Mouse (Mus musculus) right cerebral cortex, postnatal 4 days (tissue): ENCODE data around the gene Gm49322.
"Not testable (repeated sequence)": the region's sequence is repeated elsewhere in the genome, so short reads cannot be mapped to it uniquely, and the experiment has no call there.

Experiments
- DNase-seq: peaks from one replicate; pipeline ENCODE4 v3.0.0-alpha.2; 2022

Gene Gm49322

DNA sequence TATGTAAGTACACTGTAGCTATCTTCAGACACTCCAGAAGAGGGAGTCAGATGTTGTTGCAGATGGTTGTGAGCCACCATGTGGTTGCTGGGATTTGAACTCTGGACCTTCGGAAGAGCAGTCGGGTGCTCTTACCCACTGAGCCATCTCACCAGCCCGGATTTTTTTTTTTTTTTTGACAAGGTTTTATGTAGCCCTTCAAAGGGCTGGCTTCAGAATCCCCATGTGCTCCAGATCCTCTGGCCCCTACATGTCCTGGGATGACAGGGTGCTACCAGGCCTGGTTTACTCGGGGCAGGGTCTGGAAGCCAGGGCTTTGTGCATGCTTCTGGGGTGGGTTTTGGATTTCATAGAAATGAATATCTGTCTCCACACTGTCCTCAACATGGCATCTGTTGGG, at the start of gene Gm49322:
Gene Gm49322 (plus strand): TSS at position 301 of the 400 bp plus-strand sequence.
- DNase-seq: not testable (repeated sequence)

DNA sequence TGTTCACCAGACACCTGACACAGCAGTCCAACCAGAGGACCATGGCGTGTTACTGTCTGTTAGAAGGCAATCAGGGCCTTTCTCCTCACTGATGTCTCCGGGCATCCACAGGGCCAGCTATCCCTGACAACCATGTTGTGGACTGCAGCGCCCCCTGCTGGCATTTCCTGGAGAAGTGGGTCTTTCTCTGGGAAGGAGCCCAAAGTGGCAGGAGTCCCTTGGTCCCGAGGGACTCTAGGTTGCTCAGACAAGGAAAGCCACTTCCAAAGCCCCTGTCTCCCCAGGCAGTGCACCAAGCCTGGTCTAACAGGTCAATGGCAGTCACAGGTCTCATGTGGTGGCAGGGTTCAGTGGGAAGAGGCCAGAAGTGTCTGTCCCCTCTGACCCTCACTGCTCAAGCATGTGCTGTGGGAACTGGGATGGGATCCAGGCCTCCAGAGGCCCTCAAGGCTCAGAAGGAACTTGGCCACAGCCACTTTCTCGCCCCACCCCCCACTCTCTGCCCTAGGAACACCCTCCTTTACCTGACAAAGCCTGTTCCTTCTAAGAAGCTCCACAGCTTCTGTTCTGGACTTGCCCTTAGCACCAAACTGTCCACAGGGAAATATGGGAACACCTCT, 48.4 kb upstream of the Gm49322 start:
- DNase-seq: peak; percentile 88

DNA sequence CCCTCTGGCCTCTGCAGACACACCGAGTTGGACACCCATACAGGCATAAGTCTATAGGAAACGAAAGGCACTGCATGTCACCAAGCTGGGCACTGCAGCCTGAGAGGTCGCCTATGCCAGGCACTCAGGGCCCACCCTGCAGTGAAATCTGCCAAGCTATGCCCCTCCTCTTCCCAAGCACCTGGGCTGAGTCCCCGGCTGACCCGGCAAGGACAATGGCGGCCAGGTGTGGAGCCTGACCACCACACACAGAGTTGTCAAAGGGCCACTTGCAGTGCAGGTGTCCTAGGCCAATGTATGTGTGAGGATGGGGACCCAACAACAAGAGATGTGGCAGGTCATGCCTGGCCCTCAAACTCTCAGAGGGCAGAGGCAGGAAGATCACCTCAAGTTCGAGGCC, 46.4 kb upstream of the Gm49322 start:
- no peak for DNase-seq

DNA sequence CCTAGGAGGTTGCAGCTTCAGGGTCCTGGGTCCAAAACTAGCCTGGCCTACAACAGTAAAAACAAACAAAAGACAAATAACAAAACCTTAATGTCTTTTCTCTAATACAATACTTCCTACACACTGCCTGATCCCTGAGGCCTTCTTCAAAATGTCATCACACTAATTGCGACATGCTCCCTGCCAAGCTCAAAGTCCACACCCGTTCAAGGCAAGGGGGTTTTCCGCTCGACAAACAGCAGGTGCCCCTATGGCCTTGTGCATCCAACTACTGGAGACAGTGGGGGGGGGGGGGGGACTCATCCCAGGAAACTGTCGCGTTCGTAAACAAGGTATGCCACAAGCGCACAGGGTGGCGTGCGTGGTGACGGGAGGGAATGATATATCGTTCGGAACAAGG, 45.2 kb upstream of the Gm49322 start:
- no peak for DNase-seq

DNA sequence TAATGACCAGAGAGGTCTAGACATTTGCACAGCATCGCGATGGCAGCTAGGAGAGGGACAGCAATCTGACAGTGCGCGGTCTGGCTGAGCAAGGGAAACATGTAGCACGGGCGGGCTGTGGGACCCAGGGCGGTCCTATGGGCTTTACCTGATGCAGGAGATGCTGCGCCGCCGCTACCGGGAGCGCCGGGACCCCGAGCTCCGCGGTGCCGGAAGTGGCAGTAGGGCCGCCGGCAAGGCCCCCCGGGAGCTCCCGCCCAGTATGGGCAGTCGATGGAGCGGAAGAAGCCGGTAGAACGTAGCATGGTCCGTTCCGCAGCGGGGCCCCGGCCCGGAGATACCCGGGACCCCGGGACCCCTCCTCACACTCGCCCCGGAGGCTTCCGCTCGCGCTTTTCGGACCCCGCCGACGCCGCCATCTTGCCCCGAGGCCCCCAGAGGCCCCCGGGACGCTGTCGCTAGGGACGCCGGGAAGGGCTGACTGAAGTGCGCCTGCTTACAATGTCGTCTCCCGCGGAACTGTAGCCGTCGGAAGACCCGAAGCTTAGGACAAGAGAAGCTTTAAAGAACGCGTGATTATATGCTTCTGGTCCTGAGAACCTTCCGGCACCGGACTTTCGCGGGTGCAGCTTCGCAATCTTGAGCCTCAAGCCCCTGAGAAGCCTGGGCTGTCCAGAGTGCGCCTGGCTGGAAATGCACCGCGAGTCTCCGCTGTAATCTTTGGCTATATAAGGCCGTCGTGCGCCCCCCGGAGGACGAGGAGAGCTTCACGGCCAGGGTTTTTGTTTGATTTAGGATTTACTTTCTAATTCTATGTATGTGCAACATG, 44.5 kb upstream of the Gm49322 start, which contains the start of gene Rexo1:
Gene Rexo1 (minus strand): TSS at position 445 of the 829 bp plus-strand sequence.
- peak; percentile 92 for DNase-seq

DNA sequence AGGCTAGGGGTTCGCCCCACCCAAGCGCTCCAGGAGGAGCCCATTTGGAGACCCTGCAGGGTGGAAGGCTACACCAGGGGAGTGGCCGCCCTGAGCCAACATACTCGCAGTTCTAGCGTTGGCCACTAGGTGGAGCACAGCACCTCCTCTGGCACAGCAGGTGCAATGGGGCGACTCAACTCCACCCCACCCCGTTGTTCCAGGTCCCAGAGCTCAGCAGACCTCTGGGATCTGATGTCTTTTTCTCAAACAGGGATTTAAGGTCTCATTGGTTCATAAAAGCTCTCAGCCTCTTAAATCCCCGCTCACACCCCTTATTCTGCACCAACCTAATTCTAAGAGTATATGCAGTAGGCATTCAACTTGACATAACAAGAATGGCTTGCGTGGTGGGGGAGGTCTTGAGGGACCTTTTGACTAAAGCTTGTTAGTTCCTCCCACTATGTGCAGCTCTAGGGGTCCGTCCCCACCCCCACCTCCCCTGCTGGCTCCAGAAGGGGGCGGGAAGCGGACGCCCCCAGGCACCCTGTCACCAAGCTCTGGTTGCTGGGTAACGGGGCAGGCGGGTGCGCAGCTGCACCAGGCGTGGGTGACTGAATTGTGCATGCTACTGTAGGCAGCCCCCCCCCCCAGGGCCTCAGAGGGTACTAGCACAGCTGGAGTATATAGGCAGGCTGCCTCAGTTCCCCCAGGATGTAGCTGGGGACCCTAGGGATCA, 39.3 kb upstream of the Gm49322 start:
- DNase-seq: peak; percentile 91

DNA sequence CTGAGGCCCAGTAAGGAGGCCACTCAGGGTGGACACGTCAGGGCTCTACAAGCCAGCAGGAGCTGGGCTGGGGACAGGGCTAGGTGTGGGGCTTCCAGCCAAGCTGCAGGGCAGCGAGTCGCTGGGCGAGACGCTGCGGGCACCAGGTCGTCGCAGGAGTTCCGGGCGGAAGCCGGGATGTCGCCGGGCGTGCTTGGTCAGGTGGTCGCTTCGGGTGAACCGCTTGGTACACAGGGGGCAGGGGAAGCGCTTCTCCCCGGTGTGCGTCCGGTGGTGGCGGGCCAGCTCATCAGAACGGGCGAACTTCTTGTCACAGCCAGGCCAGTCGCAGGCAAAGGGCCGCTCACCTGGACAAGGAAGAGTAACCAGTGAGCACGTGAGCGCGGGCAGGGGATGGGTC, 36.9 kb upstream of the Gm49322 start:
- DNase-seq: no peak

DNA sequence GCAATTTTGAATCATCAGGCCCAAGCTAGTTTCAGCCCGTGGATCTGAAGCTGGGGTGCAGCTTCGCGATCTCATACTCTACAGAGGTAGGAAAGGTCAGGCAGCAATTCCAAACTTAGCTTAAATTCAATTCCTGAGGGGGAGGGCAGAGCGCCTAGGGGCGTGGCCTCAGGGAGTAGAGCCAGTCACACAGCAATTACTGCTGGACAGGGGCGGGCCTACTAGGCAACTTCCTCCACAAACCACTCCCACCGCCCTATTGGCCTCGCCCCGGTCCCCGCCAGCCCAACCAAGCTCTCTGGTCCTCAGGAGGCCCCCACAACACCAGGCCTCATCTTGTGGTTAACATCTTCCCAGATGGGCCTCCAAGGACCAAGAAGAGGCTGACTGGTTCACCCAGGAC, 36.2 kb upstream of the Gm49322 start:
- no peak for DNase-seq

DNA sequence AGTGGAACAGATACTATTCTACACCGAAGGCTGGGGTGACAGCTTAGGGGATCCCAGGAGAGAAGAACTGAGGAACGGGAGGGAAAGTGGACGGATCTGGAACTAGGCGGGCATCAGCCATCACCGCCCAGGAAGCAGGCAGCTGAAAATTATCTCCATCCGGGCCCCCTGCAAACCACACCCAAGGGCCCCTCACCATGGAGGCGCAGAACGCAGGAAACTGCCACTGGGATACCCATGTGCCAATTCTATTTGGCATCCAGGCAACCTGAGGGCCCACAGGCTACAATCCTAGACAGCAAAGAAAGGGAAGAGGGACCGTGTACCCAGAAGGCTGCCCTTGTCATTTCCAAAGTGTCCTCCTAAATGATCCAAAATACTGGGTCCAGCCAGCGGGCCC, 35.4 kb upstream of the Gm49322 start:
- no peak for DNase-seq

DNA sequence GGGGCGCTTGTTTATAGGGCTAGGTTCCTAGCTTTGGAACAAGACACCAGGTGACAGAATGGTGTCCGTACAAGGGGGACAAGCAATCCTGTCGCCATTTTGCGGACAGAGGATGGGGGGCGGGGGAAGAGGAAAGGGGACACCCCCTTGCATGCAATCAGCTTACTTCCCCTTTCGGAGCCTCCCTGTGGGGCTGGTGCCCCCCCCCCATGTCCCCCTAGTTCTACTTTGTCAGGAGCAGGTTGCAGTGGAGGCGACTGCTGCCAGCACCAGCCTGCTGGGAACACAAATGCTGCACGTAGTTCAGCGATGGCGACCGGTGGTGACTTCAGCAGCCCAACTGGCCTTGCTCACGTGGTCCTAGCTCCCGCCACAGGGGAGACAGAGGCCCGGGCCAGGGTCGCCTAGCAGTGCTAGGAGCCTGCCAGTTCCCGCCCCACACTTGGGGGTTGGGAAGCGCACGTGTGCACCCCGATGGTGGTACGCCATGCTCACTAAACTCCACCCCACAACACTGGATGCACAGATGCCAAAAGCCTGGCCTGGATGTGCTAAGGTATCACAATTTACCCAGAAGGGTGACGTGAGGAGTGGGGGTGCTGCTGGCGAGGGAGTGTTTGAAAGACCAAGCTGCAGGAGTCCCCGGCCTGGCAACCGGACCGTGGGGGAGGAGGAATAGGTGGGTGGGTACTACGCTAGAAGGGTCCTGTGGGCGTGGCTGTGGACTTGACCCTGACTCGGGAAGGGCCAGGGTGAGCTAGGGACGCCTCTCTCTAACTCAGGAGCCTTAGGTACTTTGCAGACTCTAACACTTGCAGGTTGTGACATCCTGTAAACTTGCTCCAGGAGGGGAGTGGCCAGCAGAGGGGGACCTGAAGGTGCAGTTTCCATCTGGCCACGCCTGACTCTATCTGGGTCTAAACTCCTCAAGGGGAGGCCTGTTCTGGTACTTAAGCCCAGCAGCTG, 34.7 kb upstream of the Gm49322 start:
- DNase-seq: no peak

DNA sequence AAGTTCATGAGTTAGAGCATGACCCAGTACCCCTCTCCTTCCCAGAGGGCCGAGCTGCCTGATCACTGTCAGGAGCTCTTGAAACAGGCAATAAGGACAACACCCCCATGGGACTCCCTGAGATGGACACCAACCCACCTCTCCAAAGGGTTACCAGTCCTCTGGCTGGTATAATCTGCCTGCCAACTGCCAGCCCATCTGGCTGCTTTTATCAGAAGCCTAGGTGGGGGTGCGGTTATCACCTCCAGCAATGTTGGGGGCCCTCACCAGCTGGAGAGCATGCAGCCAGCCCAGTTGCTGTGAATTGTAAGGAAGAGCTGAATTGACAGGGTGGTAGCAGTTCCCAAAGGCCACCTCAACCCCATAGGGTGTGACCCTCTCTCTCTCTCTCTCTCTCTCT, 33.3 kb upstream of the Gm49322 start:
- DNase-seq: no peak

DNA sequence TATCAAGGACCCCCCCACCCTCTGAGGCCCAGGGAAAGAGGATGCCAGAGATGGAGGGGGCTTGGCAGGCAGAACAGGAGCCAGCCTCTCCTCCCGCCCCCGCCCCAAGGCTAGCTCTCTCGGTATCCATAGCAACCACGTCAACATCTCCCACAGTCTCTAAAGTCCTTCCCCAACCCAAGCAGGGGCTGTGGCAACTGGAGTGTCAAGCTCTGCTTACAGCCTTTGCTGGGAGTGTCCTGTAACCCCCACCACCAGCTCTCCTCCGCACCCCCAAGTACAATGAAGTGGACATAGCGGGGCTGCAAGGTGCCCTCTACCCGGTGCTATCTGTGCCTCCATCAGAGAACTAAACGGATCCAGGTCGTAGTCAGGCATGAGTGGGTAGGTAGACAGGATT, 31.9 kb upstream of the Gm49322 start:
- no peak for DNase-seq

DNA sequence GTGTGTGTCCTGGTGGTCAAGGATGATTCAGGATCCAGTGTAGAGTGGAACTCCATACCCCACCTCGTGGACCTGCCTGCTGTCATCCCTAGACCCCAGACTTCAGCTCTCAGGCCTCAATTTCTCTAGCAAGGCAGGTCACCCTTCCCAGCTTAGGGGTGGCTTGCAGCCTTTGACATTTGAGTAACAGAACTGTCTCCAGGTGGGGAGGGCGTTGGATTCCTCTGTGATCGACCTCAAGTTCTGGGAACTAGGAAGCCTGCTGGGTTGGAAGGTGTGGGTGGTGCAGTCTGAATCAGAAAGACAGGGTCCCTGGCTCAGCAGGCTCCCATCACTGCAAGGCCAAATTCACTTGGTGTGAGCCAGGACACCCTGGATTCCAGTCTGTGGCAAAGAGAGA, 30.9 kb upstream of the Gm49322 start:
- DNase-seq: peak; percentile 2

DNA sequence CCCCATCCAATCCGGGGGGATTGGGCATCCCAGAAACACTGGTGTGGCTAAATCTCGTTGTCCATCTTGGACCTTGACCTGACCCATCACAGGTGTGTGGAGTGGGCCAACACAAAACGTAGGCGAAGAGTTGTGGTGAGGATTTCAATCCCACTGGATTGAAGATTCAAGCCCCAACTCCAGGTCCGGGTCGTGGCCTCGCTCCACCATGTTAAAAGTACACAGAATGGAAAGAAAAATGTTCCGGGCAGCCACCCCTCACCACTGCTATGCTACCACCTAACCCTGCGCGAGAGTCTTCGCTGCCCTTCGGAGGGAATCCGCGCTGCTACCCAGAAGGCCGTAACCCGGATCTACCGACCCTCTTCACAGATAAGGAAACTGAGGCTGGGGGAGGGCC, 29.9 kb upstream of the Gm49322 start:
- DNase-seq: no peak

DNA sequence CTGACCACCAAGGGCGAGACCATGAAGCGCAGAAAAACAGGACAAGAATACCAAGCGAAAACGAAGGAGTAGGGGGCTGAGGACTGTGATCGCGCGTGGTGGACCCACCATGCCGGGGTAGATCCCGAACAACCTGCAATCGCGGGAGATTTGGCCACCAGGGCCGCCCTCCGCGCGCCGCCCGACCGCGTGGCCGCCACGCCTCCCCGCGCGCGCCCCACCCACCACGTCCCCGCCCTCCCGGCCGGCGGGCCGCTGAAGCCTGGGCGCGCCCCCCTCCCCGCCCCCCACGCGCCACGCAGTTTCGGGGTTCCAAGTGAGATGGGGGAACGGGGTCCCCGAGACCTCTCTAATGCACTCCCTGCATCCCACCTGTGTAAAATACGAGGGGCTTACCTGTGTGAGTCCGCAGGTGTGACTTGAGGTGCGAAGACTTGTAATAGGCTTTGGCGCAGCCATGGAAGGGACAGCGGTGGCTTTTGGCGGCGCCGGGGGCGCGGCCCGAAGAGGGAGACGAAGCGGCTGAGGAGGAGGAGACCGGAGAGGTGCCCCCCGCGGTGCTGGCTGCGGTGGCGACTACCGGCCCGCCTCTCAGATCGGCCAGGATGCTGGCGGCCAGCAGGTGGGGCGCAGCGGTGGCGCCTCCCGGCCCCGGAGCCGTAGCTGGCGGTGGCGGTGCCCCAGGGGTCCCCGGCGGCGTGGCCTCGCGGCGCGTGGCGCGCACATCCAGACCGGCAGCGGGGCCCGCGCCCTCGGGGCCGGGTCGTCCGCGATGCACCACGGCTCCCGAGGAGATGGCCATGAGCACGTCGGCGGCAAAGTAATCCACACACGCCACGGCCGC, 29.2 kb upstream of the Gm49322 start:
- peak; percentile 65 for DNase-seq

DNA sequence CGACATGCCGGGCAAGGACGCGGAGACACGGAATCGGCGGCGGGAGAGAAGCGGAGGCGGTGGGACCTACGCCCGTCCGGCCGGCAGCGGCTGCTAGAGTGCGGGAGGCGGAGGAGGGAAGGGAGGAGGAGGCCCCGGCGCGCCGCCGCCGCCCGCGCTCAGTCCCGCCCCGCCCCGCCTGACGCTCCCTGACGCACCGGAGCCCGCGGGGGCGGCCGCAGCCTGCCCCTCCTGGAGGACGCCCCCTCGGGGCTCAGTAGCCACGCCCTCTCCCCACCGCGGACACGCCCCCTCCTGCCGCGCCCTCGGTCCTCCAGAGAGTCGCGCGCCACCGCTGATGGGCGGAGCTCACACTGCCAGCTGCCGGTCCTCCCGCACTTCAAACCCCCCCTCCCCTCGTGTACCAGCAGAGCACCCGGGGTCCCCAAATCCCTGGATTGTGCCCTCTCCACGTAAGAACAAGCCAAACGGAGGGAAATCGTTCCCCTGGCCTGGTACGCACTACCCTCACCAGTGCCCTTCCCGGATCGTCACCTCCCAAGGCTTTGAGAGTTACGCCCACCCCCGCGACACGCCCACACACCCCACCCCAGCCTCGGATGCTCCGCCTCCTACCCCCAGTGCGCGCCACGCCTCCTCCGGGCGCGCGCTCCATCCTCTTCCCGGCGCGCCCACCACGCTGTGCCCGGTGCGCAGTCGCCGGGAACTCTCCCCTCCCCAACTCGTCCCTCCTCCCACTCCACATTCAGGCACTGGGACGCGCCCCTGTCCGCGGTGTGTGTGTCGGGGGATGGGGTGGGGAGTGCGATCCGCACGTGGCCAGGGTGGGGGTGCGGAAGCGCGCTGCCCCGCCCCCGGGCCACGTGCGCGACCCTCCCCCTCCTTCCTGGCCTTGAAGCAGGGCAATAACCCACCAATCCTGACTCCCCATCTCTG, 28.4 kb upstream of the Gm49322 start, which contains the start of gene Klf16:
Gene Klf16 (minus strand): TSS at position 127 of the 936 bp plus-strand sequence.
- peak; percentile 95 for DNase-seq

DNA sequence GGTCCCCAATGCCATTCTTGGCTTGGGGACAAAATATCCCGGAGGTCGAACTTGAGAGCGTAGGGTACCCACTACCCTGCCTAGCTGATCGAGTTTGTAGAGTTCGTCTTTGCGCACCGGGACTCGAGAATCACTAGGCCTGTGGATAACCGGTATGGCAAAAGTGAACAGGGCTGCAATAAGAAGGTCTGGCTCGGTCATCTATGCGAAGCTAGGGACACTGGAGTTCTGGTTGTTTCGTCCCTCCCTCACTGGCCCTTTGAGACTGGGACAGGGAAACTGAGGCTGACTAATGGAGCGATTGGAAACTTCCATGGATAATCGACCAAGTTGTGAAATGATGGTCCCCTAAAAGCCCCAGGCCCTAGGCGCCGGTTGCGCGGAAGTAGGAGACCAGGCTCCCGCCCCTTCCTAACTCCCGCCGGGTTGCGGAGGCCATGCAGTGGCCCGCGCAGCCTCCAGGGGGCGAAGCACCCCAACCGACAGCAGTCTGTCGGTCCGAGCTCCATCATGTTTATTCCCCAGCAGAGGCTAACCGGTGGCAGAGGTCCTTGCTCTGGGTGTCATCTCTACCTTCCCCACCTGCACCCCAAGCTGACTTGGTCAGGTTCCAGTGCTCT, 27.6 kb upstream of the Gm49322 start:
- peak; percentile 67 for DNase-seq

DNA sequence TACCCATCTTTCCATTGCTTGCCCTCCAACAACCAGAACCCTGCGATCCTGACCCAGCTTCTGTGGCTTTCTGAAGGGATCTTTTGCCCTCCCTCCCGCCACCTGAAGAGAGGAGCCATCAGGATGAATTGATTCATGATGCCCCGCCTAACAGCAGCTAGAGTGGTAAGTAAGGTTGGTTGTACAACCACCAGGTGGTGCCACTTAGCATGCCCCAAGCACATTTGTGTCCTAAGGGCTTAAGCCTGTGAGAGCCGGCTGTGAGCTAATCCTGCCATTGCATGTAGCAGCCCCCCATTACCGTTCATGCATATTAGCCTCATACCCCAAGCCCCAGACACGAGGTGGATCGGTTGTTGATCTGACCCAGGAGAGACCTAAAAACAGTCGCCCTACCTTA, 26.9 kb upstream of the Gm49322 start:
- peak; percentile 22 for DNase-seq

DNA sequence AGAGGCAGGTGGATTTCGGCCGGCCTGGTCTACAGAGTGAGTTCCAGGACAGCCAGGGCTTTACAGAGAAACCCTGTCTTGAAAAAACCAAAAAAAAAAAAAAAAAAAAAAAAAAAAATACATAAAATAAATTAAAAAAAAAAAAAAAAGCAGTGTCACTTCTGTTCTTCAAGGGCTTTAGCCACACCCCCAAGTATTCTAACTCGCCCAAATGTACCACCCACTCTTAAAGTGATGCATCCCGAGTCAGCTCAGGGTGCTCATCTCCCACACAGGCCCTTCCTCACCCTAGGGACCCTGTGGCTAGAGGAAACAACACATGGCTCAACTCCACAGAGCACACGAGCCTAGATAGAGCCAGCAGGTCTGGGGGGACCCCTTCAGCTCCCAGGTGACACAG, 22.8 kb upstream of the Gm49322 start:
- no peak for DNase-seq

DNA sequence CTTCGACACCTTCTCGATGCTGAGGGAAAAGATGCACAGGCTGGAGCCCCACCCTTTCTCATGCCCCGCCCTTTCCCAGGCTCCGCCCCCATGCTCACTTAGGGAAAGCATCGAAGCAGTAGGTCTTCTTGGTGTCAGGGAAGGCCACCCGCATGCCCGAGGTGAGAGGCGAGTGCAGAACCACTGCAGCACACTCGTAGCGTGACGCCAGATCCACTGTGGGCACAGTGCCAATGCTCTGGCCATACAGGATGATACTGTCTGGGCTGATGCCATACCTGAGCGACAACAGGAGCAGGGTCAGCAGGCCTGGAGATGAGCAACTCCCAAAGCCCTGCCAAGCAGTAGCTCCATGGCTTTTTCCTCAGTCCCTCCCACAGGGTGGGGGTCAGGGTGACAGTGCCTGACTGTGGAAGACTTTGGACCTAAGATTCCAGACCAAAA, 21.8 kb upstream of the Gm49322 start:
- no peak for DNase-seq
